Mouse (Mus musculus): Measurements from ENCODE around the gene Csde1. TPM values are rescaled to one million over a fixed set of nuclear protein-coding genes. Genes with fewer than 3 reads are reported as not detected.

Csde1 gene
- polyA plus RNA-seq, 1 experiment from 2014 or later = 249 TPM

DNA sequence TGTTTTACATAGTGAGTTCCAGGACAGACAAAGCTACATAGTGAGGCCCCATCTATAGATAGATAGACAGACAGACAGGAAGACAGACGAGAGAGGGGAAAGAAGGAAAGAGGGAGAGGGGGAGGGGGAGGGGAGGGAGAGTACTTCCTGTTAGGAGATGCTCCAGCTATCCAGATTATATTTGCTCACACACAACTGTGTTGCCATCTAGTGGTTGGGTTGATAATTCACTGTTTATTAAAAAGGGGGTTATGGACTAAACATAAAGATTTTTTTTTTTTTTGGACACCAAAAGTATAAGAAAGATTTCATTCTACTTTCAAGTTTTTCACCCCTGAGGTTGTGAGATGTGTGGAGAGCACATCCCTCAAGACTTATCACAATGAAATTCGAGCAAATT lies 80.5 kb downstream of the Csde1 start:
- H3K4me1 ChIP-seq = peaks cover 14% of the 10 kb centered on the region
- H3K27me3 ChIP-seq (replicated peaks) = no peaks in the 10 kb centered on the region
- H3K36me3 ChIP-seq = no peaks in the 10 kb centered on the region
- H3K9ac ChIP-seq = no peak overlapping the region
- no peak overlapping the region for H3K4me2 ChIP-seq
- H3K4me3 ChIP-seq = no peak overlapping the region
- no peaks in the 10 kb centered on the region for H3K9me3 ChIP-seq
- no peak for ATAC-seq (ENCODE audit: extremely low read depth, insufficient number of reproducible peaks, low FRiP score, low TSS enrichment)
- 44% methylated on average over 2 of the region's 2 CpGs for WGBS
- H3K27ac ChIP-seq (replicated peaks) = no peak overlapping the region

GRCm38 (mm10) chr3:103101194-103101593 lies 81.0 kb downstream of the Csde1 start:
- Histone ChIP-seq H3K4me2 (peak overlapping the region; percentile 93), H3K9ac (no peak overlapping the region), H3K27ac (replicated peaks) (no peak overlapping the region), H3K4me3 (no peak overlapping the region), H3K4me1 (peaks cover 14% of the 10 kb centered on the region), H3K9me3 (no peaks in the 10 kb centered on the region), H3K36me3 (no peaks in the 10 kb centered on the region), H3K27me3 (replicated peaks) (no peaks in the 10 kb centered on the region)
- no peak for ATAC-seq (ENCODE audit: extremely low read depth, insufficient number of reproducible peaks, low FRiP score, low TSS enrichment)
- WGBS = 58% methylated on average over 5 of the region's 5 CpGs

DNA sequence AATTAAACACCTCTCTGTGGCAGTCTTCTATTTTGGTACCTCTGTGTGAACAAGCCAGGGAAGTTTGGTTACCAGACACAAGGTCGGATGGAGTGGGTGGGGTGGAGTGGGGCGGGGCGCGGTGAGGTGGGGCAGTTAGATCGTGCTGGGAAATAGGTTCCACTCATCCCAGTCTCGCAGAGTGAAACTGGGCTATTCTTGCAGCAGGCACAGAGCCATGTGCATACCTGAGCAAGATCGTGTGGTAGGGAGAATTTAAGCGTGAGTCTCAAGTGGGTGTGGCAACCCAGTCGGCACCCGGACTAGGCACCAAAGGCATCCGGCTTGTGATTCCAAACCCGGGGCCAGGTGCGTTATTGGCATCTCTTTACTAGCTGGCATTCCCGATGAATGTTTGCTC lies 81.7 kb downstream of the Csde1 start:
- H3K9ac ChIP-seq = peak overlapping the region; percentile 87
- no peaks in the 10 kb centered on the region for H3K27me3 ChIP-seq (replicated peaks)
- H3K4me1 ChIP-seq = peaks cover 14% of the 10 kb centered on the region
- WGBS = 1% methylated on average over 14 of the region's 14 CpGs
- no peaks in the 10 kb centered on the region for H3K36me3 ChIP-seq
- ATAC-seq (ENCODE audit: extremely low read depth, insufficient number of reproducible peaks, low FRiP score, low TSS enrichment) = no peak
- no peaks in the 10 kb centered on the region for H3K9me3 ChIP-seq
- H3K4me2 ChIP-seq = peak overlapping the region; percentile 93
- peak overlapping the region; percentile 63 for H3K27ac ChIP-seq (replicated peaks)
- H3K4me3 ChIP-seq = peak overlapping the region; percentile 85

DNA sequence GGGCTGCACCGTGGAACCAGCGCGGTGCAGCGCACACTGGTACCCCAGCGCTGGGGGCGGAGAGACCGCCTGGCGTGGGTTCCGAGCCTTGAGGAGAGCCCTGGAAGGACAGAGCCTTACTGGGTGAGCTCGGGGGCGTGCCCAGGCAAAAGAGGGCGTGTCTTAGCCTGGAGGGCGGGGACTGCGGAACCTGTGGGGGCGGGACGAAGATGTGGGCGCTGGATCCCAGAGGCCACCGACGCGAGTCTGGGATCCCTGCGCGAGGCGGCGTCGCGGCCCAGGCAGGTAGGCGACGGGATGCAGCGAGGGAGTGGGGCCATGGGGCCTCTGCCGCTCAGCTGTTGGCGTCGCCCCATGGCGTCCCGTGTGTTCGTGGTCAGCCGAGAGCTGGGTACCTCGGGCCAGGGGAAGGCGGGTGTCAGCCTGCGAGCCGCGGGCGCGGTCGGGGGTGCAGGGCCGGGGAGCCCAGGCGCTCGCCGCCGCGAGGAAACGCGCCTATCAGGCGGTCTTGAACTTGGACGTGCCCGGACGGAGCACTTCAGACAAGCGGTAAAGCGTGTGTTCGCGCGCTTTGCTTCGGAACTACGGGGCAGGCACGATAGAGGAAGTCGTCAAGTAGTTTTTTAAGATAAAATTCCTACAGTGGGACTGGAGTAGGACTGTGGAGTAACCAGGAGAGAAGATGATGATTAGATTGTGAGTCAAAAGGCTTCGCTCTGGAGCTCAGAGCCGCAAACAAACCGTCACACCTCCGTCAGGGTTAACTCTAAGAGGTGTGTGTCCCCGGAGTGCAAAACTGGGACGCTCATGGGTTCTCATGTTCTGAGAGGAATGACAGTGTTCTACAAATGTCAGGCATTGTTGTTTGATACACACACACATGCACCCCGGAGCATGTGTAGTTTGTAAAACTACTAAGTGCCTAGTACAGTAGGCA lies 82.5 kb downstream of the Csde1 start, which contains the start of gene Dennd2c:
Gene Dennd2c, plus strand, starts transcription at position 151 of the 937 bp plus-strand sequence.
- WGBS = under 1% methylated on average over 72 of the region's 72 CpGs
- no peaks in the 10 kb centered on the region for H3K36me3 ChIP-seq
- peak; percentile 98 for ATAC-seq (ENCODE audit: extremely low read depth, insufficient number of reproducible peaks, low FRiP score, low TSS enrichment)

More for the DNA sequence above, 82.5 kb downstream of the Csde1 start, which contains the start of gene Dennd2c:
- no peaks in the 10 kb centered on the region for H3K9me3 ChIP-seq
- peak within 1 kb of the TSS; percentile 75 for H3K27ac ChIP-seq (replicated peaks)
- H3K4me2 ChIP-seq = peak within 1 kb of the TSS; percentile 93
- peaks cover 14% of the 10 kb centered on the region for H3K4me1 ChIP-seq
- peak within 1 kb of the TSS; percentile 85 for H3K4me3 ChIP-seq
- H3K27me3 ChIP-seq (replicated peaks) = no peaks in the 10 kb centered on the region
- H3K9ac ChIP-seq = peak within 1 kb of the TSS; percentile 87

Other genes starting within 250 kb of the Csde1 start
- 0.12 TPM in 1 of 2 replicates, not detected in the other for gene Tshb, start 237.7 kb upstream of the Csde1 start, polyA plus RNA-seq (2015; fragmentation: Nextera tagmentation; extraction: Ambion mirVana)
- not detected in 2 replicates for gene Sycp1, start 84.3 kb upstream of the Csde1 start, polyA plus RNA-seq (2015; fragmentation: Nextera tagmentation; extraction: Ambion mirVana)
- 0.17 and 0.36 TPM in 2 replicates for gene Nr1h5, start 56.3 kb upstream of the Csde1 start, polyA plus RNA-seq (2015; fragmentation: Nextera tagmentation; extraction: Ambion mirVana)
- 64.5 and 70.0 TPM in 2 replicates for gene Sike1, start 24.7 kb upstream of the Csde1 start, polyA plus RNA-seq (2015; fragmentation: Nextera tagmentation; extraction: Ambion mirVana)
- gene Nras, start 37.9 kb downstream of the Csde1 start, polyA plus RNA-seq (2015; fragmentation: Nextera tagmentation; extraction: Ambion mirVana) = 82.4 and 83.1 TPM in 2 replicates
- 0.09 and 0.16 TPM in 2 replicates for gene Ampd1, start 53.6 kb downstream of the Csde1 start, polyA plus RNA-seq (2015; fragmentation: Nextera tagmentation; extraction: Ambion mirVana)
- 3.0 and 3.7 TPM in 2 replicates for gene Dennd2c, start 82.2 kb downstream of the Csde1 start, polyA plus RNA-seq (2015; fragmentation: Nextera tagmentation; extraction: Ambion mirVana)
- 121 and 139 TPM in 2 replicates for gene Bcas2, start 151.2 kb downstream of the Csde1 start, polyA plus RNA-seq (2015; fragmentation: Nextera tagmentation; extraction: Ambion mirVana)

Measured in heart, embryonic 13.5 days (tissue).